ENCODE assay signal across 7 mouse cellular contexts in genomic region chr4:134853259-134853636, GRCm38 (mm10). TPM values are rescaled to one million over a fixed set of nuclear protein-coding genes. Genes with fewer than 3 reads are reported as not detected.
A peak's percentile ranks its signal among the peaks of the same experiment; 100 is the strongest.
DNase-seq lines count a peak whose midpoint lies in the region; ATAC-seq lines count a peak whose summit lies in the region.

TSS of gene Maco1 (minus strand) at chr4:134853345.

- H3K4me1 ChIP-seq in intestine, embryonic 15.5 days (replicated peaks) = peaks cover 8% of the 10 kb centered on the region; the same call in 1 of the 2 replicates
- H3K4me1 ChIP-seq in midbrain, embryonic 10.5 days = peaks cover 25% of the 10 kb centered on the region

- peak within 1 kb of the TSS; percentile 83 for H3K9ac ChIP-seq in intestine, embryonic 15.5 days

- peak; percentile 98 to 100 for DNase-seq in adrenal gland, adult (ENCODE audit: inconsistent age in 2 of 2, low spot score in 1 of 2)
- DNase-seq in embryo, embryonic 10 days (ENCODE audit: low spot score) = peak; percentile 99
- DNase-seq in gastrocnemius, postnatal 14 days = peak; percentile 97
- peak; percentile 100 for DNase-seq in left cerebral cortex, postnatal 25 days (ENCODE audit: low spot score in 2 of 2)
- DNase-seq in midbrain, embryonic 10.5 days (ENCODE audit: low spot score) = peak; percentile 98
- DNase-seq in right cerebral cortex, postnatal 4 days = peak; percentile 99

- intact Hi-C loops in gastrocnemius, postnatal 14 days (cut with DNase I; ENCODE audit: low total_unique reads) = no loop called here
- intact Hi-C loops in left cerebral cortex, postnatal 25 days (cut with DNase I) = no loop called here

- peak; percentile 98 for ATAC-seq in intestine, embryonic 15.5 days

- H3K36me3 ChIP-seq in intestine, embryonic 15.5 days = no peaks in the 10 kb centered on the region
- no peaks in the 10 kb centered on the region for H3K36me3 ChIP-seq in midbrain, embryonic 10.5 days

- H3K4me3 ChIP-seq in intestine, embryonic 15.5 days (replicated peaks) = peak within 1 kb of the TSS; percentile 86
- H3K4me3 ChIP-seq in midbrain, embryonic 10.5 days = peak within 1 kb of the TSS; percentile 89

- H3K4me2 ChIP-seq in intestine, embryonic 15.5 days (replicated peaks) = peak within 1 kb of the TSS; percentile 89

- under 1% methylated on average over 38 of the region's 38 CpGs for WGBS in intestine, embryonic 15.5 days
- under 1% methylated on average over 37 of the region's 38 CpGs for WGBS in midbrain, embryonic 10.5 days

- H3K27ac ChIP-seq in intestine, embryonic 15.5 days = peak within 1 kb of the TSS; percentile 88
- peak within 1 kb of the TSS; percentile 98 for H3K27ac ChIP-seq in midbrain, embryonic 10.5 days (replicated peaks)

- H3K27me3 ChIP-seq in intestine, embryonic 15.5 days (replicated peaks) = no peaks in the 10 kb centered on the region
- H3K27me3 ChIP-seq in midbrain, embryonic 10.5 days (ENCODE audit: low read depth, poor library complexity, severe bottlenecking) = peaks cover 24% of the 10 kb centered on the region

- no peaks in the 10 kb centered on the region for H3K9me3 ChIP-seq in intestine, embryonic 15.5 days
- no peaks in the 10 kb centered on the region for H3K9me3 ChIP-seq in midbrain, embryonic 10.5 days (replicated peaks)

RNA-seq across cellular contexts. Expression of gene Maco1, which starts in this region (rescaled TPM):
- 10 to 100 TPM; 13.6 to 14.5 TPM for total RNA-seq in gastrocnemius, postnatal 14 days (2021)
- 28.6 and 31.2 TPM in 2 replicates for polyA plus RNA-seq in intestine, embryonic 15.5 days (2015; fragmentation: Nextera tagmentation; extraction: Ambion mirVana)
- total RNA-seq in left cerebral cortex, postnatal 25 days (2021) = 10 to 100 TPM; 49.2 to 52.0 TPM
- 36.8 and 41.3 TPM in 2 replicates for polyA plus RNA-seq in midbrain, embryonic 10.5 days (2016; fragmentation: Nextera tagmentation; extraction: Ambion mirVana)

Comparison
In these comparisons a context has a peak if more than half of its experiments do, and no peak if none do; other contexts are left out.
1. Peak in every context shown above with its lines: DNase-seq, ATAC-seq, H3K4me3 ChIP-seq and H3K27ac ChIP-seq.